Mouse (Mus musculus) midbrain, embryonic 13.5 days (tissue): ENCODE measurements at regions not wholly inside any gene's neighbourhood (a gene's known extent, or its start where the extent isn't known, plus 50 kb on each side); places are given as distances from the start of the nearest gene placed in this dataset.
"Not testable (repeated sequence)": the region's sequence is repeated elsewhere in the genome, so short reads cannot be mapped to it uniquely, and the experiment has no call there.

Source experiments
- ATAC-seq: fragments of 200-750 bp; cut with Nextera tagmentation; 2 replicates; pipeline ENCODE4 v1.8.0; 2017; ENCODE audit warnings: mild to moderate bottlenecking, moderate TSS enrichment, moderate library complexity
- H3K27ac ChIP-seq: fragments of 300-500 bp; sonication (generic); 2 replicates; pipeline ENCODE4 v1.5.1; 2015; ENCODE audit warnings: inconsistent platforms, mild to moderate bottlenecking, moderate library complexity
- H3K27me3 ChIP-seq: fragments of 300-500 bp; sonication (generic); 2 replicates; pipeline ENCODE4 v1.6.1; 2015; ENCODE audit warnings: mild to moderate bottlenecking, inconsistent platforms
- H3K36me3 ChIP-seq: fragments of 300-500 bp; sonication (generic); 2 replicates; pipeline ENCODE4 v1.6.1; 2015; ENCODE audit warnings: mild to moderate bottlenecking, inconsistent platforms
- H3K4me1 ChIP-seq: fragments of 300-500 bp; sonication (generic); replicated peaks from 2 replicates; pipeline ENCODE4 v1.6.1; 2015; ENCODE audit warnings: inconsistent platforms
- H3K4me2 ChIP-seq: fragments of 300-500 bp; sonication (generic); replicated peaks from 2 replicates; pipeline ENCODE4 v1.6.1; 2015; ENCODE audit warnings: moderate library complexity, mild to moderate bottlenecking, inconsistent platforms
- H3K4me3 ChIP-seq: fragments of 300-500 bp; sonication (generic); replicated peaks from 2 replicates; pipeline ENCODE4 v1.5.1; 2015; ENCODE audit warnings: mild to moderate bottlenecking, inconsistent platforms
- H3K9ac ChIP-seq: fragments of 300-500 bp; sonication (generic); replicated peaks from 2 replicates; pipeline ENCODE4 v1.6.1; 2015; ENCODE audit warnings: mild to moderate bottlenecking, inconsistent platforms
- H3K9me3 ChIP-seq: fragments of 300-500 bp; sonication (generic); 2 replicates; pipeline ENCODE4 v1.6.1; 2016; ENCODE audit warnings: mild to moderate bottlenecking, inconsistent platforms
- WGBS: fragments of 180-500 bp; shearing (Covaris S2); methylation state at CpG from one replicate; pipeline ENCODE4 v1.1.7; 2015; 5-methylcytosine and 5-hydroxymethylcytosine counted together

DNA sequence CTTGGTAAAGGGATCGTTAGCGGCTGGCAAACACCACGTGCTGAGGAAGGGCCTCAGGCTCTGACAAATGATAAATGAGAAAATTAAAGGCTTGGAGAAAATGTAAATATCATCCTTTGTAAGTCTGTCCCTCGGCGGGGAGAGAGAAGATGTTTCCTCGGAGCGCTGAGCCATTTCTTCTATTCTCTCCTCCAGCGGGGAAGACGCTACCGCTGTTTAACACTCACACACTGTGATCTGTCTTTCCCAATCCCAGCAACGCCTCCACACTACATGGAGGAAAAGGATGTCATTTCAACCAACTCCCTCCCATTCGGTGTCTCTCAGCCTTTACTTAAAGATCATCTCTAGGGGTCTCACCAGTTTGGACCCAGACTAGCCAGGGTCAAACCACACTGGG, 239.0 kb downstream of the Prex1 start:
- Histone ChIP-seq H3K36me3 (no peaks in the 10 kb centered on the region), H3K4me1 (peaks cover 20% of the 10 kb centered on the region), H3K27me3 (0 out of 2 replicates have a peak, but pooled peaks cover 4% of the 10 kb centered on the region), H3K4me3 (no peak overlapping the region), H3K4me2 (no peak overlapping the region), H3K9me3 (no peaks in the 10 kb centered on the region), H3K9ac (no peak overlapping the region), H3K27ac (peak overlapping the region; percentile 22; the same call in 1 of the 2 replicates)
- 54% methylated on average over 12 of the region's 12 CpGs for WGBS
- ATAC-seq, result no peak

DNA sequence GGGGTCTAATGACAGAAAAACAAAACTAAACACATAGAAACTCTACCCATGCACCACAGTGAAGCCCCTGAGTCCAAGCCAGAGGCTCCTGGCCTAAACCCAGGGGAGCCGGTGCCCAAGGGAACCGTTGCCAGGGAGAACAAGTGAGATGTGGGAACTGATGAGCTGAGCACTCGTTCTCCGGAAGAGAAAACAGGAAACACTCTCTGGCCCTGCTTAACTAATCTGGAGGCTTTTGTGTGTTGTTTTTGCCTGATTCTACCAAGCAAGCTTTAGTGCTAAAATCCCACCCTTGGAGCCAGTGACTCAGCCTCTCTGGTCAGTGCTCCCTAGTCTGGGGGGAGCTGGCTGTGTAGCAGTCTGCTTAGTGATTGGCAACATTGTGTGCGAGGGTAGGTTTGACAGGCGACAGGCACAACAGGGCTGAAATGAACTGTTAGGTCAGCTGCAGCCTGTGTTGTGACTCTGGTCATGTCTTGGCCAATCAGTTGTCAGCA, 242.3 kb downstream of the Prex1 start:
- Histone ChIP-seq H3K27ac (no peak overlapping the region; the same call in 1 of the 2 replicates), H3K4me3 (no peak overlapping the region), H3K27me3 (peaks cover 7% of the 10 kb centered on the region; the same call in 1 of the 2 replicates), H3K9ac (no peak overlapping the region), H3K9me3 (no peaks in the 10 kb centered on the region), H3K4me1 (peaks cover 20% of the 10 kb centered on the region), H3K4me2 (no peak overlapping the region), H3K36me3 (no peaks in the 10 kb centered on the region)
- 51% methylated on average over 6 of the region's 6 CpGs for WGBS
- peak; percentile 38; the same call in 1 of the 2 replicates for ATAC-seq

DNA sequence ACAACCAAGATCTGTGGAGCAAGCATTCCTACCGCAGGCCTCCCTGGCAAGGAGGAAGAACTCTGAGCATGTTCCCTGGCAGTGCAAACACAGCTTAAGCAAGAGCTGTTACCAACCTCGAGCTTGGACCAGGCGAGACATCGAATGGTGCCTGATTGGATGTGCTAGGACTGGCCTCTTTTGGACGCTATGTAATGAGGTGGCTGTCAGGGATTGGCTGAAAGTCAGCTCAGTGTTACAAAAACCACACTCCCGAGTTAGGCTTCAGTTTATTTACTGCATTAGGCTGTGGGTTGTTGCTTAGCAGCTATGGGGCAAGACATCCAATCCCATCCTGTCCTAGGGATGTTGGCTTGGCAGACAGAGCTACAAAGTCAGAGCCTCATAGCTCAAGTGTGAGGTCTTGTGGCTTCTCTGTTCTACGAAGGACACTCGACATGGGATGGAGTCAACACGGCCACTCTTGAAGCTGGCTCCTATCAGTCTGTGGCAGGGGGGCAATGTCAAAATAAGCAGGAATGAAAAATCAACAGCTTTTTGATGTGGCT, 244.5 kb downstream of the Prex1 start:
- 89% methylated on average over 9 of the region's 9 CpGs for WGBS
- no peak for ATAC-seq
- Histone ChIP-seq H3K9ac (no peak overlapping the region), H3K4me2 (no peak overlapping the region), H3K9me3 (no peaks in the 10 kb centered on the region), H3K4me3 (no peak overlapping the region), H3K27ac (no peak overlapping the region), H3K27me3 (peaks cover 7% of the 10 kb centered on the region; the same call in 1 of the 2 replicates), H3K36me3 (no peaks in the 10 kb centered on the region), H3K4me1 (peaks cover 8% of the 10 kb centered on the region)

DNA sequence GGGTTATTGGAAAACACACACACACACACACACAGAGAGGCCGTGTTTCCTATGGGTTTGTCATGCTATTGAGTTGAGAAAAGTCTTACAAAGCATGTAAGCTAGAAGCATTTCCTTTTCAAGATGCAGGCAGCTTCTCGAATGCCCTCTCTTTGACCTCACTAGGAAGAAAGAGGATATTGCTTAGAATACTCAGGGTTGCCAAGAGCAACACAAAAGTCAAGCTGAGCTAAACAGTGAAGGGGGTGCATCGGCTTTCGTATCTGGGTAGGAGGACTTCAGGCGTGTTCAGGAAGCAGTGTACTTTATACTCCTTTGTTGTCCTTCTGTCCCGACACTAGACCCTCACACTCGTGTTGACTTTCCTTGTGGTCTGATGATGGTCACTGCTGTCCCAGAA, 246.5 kb downstream of the Prex1 start:
- H3K4me2 ChIP-seq, result no peak overlapping the region
- peaks cover 7% of the 10 kb centered on the region for H3K4me1 ChIP-seq
- no peaks in the 10 kb centered on the region for H3K36me3 ChIP-seq
- H3K9me3 ChIP-seq, result no peaks in the 10 kb centered on the region
- no peak overlapping the region for H3K27ac ChIP-seq
- H3K27me3 ChIP-seq, result peaks cover 3% of the 10 kb centered on the region; the same call in 1 of the 2 replicates
- no peak overlapping the region for H3K9ac ChIP-seq
- ATAC-seq, result no peak
- H3K4me3 ChIP-seq, result no peak overlapping the region
- 48% methylated on average over 7 of the region's 7 CpGs for WGBS

DNA sequence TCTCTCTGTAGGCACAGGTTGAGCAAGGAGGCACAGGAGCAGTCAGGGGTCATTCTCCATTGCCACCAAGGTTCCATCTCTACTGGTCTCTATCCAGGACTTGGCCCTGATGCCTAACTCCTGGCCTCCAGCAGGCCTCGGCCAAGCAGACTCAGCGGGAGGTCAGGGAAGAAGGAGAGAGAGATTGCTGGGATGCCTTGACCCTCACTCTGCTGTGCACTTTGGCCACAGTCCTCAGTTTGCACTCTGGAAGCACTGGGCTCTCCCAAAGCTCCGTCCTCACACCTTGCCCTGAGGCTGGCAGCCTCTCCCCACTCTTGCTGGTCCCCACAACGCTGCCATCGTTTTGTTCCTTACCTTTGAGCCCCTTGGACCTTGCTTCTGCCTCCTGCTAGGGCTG, 248.1 kb downstream of the Prex1 start:
- H3K27me3 ChIP-seq, result peaks cover 3% of the 10 kb centered on the region; the same call in 1 of the 2 replicates
- no peak overlapping the region for H3K4me3 ChIP-seq
- WGBS, result 64% methylated on average over 5 of the region's 5 CpGs
- H3K9me3 ChIP-seq, result no peaks in the 10 kb centered on the region
- ATAC-seq, result no peak
- no peaks in the 10 kb centered on the region for H3K36me3 ChIP-seq
- H3K27ac ChIP-seq, result no peak overlapping the region
- H3K4me2 ChIP-seq, result no peak overlapping the region
- no peak overlapping the region for H3K9ac ChIP-seq
- H3K4me1 ChIP-seq, result no peaks in the 10 kb centered on the region

DNA sequence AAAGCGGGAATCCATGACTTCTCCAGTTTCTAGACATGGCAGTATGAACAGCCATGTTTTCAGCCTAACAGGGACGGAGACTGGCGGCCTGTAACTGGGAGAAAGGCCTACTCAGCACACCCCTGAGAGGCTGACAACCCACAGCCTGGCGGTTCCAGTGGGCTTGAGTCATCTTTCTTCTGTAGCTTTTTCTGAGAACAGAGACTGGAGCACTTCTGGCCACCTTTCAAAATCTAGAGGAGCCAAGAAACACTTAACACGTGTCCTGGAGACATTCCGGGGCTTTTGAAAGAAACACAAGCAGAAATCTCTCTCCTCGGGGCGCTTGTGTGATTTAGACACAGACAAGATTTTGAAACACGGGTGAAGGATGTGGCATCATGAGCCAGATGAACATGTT, 250.1 kb downstream of the Prex1 start:
- Histone ChIP-seq H3K27me3 (no peaks in the 10 kb centered on the region), H3K36me3 (no peaks in the 10 kb centered on the region), H3K9me3 (no peaks in the 10 kb centered on the region), H3K4me1 (peaks cover 5% of the 10 kb centered on the region; the same call in 1 of the 2 replicates), H3K4me3 (no peak overlapping the region), H3K4me2 (no peak overlapping the region), H3K27ac (no peak overlapping the region), H3K9ac (no peak overlapping the region)
- WGBS, result 93% methylated on average over 9 of the region's 9 CpGs
- no peak for ATAC-seq

DNA sequence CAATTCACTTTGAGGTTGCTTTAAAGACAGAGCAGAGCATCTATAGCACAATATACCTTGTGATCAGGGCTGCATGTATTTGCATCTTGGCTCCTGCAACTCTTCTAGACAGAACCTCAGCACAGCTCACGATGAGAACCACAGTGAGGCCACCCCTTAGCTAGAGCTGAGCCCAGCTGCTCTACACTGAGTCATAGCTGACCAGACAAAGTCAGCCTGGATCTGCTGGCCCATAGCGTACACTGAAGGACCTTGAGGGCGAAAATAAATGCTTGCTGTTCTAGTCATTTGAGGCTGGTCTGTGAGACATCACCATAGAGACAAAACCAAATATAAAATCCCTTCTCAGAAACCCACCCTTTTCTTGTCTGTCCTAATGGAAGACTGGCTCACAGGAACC, 251.7 kb downstream of the Prex1 start:
- Histone ChIP-seq H3K4me3 (no peak overlapping the region), H3K9ac (no peak overlapping the region), H3K27ac (no peak overlapping the region), H3K9me3 (no peaks in the 10 kb centered on the region), H3K36me3 (no peaks in the 10 kb centered on the region), H3K27me3 (no peaks in the 10 kb centered on the region), H3K4me1 (peaks cover 5% of the 10 kb centered on the region; the same call in 1 of the 2 replicates), H3K4me2 (no peak overlapping the region)
- WGBS, result 96% methylated on average over 3 of the region's 3 CpGs
- ATAC-seq, result no peak

DNA sequence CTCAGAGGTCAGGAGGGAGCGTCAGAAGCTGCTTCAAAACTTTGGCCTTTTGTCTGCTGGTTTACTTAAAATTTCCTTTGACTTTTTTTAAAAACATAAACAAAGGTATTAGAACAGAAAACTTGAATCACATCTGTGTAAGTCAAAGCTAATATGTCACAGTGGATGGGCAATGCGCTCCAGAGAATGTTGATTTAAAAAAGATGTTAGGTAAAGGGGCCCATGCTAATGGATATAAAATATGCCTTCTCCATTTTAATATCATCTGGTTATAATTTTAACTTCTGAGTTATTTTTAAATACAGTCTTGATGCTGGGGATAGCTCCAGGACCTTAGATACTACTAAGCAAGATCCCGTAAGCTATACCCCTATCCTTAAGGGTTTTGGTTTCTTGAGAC, 252.5 kb downstream of the Prex1 start:
- Histone ChIP-seq H3K4me2 (no peak overlapping the region), H3K36me3 (no peaks in the 10 kb centered on the region), H3K4me3 (no peak overlapping the region), H3K4me1 (peaks cover 5% of the 10 kb centered on the region; the same call in 1 of the 2 replicates), H3K27ac (no peak overlapping the region), H3K9me3 (no peaks in the 10 kb centered on the region), H3K9ac (no peak overlapping the region), H3K27me3 (no peaks in the 10 kb centered on the region)
- ATAC-seq, result no peak
- WGBS, result 97% methylated on average over 3 of the region's 3 CpGs

DNA sequence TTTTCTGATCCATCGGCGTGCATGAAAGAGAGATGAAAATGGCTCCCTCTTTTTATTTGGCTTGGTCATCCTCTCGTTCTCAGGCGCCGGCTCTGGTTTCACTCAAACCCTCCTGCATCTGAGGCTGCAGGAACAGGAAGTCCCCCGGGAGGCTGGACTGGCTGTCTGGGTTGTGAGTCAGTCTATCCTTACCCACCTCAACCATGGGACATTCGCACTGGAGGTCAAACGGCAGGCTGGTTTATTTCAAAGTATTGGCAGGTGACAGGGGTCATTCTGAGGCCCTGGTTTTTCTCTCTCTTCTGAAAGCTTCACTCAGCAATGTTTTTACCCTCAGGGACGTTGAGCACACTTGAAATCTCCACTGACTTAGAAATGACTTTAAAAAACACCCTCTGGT, 253.7 kb downstream of the Prex1 start:
- Histone ChIP-seq H3K4me3 (no peak overlapping the region), H3K9me3 (no peaks in the 10 kb centered on the region), H3K36me3 (no peaks in the 10 kb centered on the region), H3K27ac (peak overlapping the region; percentile 10; the same call in 1 of the 2 replicates), H3K27me3 (no peaks in the 10 kb centered on the region), H3K4me2 (no peak overlapping the region), H3K9ac (no peak overlapping the region), H3K4me1 (peaks cover 5% of the 10 kb centered on the region; the same call in 1 of the 2 replicates)
- ATAC-seq, result no peak
- WGBS, result 70% methylated on average over 9 of the region's 9 CpGs

DNA sequence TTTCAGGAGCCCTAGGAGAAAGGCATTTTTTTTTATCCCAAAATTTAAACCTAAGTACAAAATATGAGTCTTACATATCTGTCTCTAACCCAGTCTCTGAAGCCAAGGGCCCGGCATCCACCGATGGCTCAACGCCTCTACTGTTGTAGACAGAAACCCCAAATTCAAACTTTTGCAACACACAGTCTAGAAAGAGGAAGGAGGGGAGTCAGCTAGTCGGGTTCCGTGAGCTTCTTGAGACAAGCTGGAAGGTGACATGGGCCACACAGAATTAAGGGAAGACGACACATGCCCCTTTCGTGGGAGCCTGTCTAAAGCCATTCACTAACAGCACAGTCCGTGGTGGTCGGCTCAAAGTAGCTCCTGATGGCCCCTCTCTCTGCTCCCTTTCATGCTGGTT, 254.7 kb downstream of the Prex1 start:
- Histone ChIP-seq H3K36me3 (no peaks in the 10 kb centered on the region), H3K4me1 (peaks cover 5% of the 10 kb centered on the region; the same call in 1 of the 2 replicates), H3K9me3 (no peaks in the 10 kb centered on the region), H3K4me3 (no peak overlapping the region), H3K27me3 (no peaks in the 10 kb centered on the region), H3K9ac (no peak overlapping the region), H3K4me2 (no peak overlapping the region), H3K27ac (no peak overlapping the region)
- 90% methylated on average over 9 of the region's 9 CpGs for WGBS
- no peak for ATAC-seq

DNA sequence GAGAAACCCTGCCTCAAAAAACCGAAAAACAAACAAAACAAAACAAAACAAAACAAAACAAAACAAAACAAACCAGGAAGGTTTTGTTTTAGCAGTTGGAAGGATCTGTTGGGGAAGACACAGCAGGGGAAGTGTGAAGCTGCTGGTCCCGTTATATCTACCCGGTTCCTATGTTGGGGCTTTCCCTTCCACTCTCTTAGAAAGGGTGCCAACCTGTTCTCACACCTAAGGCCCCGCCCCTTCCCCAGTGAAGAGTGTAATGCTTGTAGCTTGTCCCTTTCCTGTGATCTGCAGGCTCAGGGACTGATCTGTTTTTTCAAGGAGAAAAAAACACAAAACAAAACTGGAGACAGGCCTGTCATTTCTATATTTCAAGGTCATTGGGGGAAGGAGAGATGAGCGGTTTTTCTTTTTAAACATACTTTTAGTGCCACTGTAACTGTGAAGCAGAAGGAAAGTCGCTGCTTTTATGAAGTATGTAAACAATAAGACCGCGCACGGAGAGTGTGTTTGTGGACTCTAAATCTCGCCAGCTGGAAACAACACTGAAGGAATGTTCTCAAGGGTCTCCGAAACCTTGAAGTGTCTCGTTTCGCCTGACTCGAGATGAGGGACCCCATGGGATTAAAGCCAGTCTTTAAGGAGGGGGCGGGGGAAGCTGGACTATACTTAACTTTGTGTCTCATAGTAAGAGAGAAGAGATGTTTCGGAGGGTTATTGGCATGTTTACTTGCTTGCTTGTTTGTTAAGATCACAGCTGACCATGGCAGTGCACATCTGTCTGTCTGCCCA, 256.1 kb downstream of the Prex1 start:
- Histone ChIP-seq H3K4me1 (peaks cover 5% of the 10 kb centered on the region; the same call in 1 of the 2 replicates), H3K27ac (no peak overlapping the region), H3K4me3 (no peak overlapping the region), H3K27me3 (no peaks in the 10 kb centered on the region), H3K9ac (no peak overlapping the region), H3K36me3 (no peaks in the 10 kb centered on the region), H3K4me2 (no peak overlapping the region), H3K9me3 (no peaks in the 10 kb centered on the region)
- no peak for ATAC-seq
- 72% methylated on average over 16 of the region's 16 CpGs for WGBS

DNA sequence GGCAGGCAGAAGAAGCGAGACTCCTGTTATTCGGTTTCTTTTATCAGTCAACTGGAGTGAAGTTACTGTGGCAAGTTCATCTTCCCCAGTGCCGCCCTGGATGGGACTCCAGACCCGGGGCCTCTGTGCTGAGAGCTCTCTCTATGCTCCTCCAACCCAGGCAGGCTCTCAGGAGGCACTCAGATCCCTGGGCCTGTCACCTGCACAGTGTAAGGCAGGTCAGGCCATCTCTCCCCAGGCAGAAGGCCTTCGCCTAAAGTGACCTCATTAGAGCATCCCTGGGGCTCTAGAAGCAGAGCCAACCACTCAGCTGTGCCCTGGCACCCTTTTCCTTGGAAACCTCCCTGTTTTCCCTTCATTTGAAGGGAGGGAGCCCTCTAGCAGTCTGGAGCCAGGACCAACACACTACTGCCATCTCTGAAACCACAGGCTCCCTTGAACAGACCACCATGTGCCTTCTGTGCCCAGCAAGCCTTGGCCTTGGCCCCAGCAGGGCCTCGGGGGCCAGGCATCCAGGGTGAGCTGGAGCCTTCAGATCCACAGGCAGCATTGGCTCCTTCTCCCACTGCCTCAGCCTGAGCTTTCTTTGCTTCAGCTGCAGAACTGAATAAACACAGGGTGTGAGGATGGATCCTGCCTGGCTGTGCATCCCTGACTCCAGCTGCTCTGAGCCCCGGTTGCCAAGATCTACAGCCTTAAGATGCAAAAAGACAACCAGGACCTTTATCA, 259.3 kb downstream of the Prex1 start:
- ATAC-seq, result not testable (repeated sequence)

More for the DNA sequence above, 259.3 kb downstream of the Prex1 start:
- peaks cover 18% of the 10 kb centered on the region for H3K4me1 ChIP-seq
- not testable (repeated sequence) for H3K9ac ChIP-seq, H3K4me3 ChIP-seq, H3K36me3 ChIP-seq, H3K4me2 ChIP-seq, H3K27me3 ChIP-seq, H3K27ac ChIP-seq, H3K9me3 ChIP-seq
- WGBS, result 58% methylated on average over 2 of the region's 7 CpGs
